Mouse (Mus musculus) thymus, postnatal 25 days (tissue): Measurements from ENCODE around the gene Pof1b.
A peak's percentile ranks its signal among the peaks of the same experiment; 100 is the strongest.

Source experiments
- DNase-seq: peaks from one replicate; pipeline ENCODE4 v3.0.0; 2022

Gene Pof1b

GRCm38 (mm10) chrX:112698508-112698907 is at the start of gene Pof1b:
Gene Pof1b, minus strand, starts transcription at chrX:112698651.
- DNase-seq = no peak

GRCm38 (mm10) chrX:112716587-112716986 is 18.1 kb upstream of the Pof1b start:
- DNase-seq = no peak

DNA sequence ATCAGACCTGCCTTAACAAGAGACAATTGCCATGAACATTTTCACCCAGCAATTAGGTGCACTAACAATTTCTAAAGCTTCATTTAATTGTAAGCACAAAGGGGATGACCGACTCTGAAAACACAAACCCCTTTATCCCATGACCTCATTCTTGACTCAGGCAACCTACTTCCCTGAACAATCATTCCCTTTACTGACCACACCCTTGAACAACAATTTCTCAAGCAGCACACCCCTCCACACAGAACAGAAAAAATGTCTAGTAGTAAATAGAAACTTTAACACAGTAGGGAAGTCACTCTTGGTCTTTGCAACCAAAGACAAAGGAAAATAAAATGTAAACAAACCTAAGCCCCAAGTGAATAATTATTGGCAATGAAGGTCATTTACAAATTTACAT is 4.1 kb downstream of the Pof1b start:
- DNase-seq = no peak

DNA sequence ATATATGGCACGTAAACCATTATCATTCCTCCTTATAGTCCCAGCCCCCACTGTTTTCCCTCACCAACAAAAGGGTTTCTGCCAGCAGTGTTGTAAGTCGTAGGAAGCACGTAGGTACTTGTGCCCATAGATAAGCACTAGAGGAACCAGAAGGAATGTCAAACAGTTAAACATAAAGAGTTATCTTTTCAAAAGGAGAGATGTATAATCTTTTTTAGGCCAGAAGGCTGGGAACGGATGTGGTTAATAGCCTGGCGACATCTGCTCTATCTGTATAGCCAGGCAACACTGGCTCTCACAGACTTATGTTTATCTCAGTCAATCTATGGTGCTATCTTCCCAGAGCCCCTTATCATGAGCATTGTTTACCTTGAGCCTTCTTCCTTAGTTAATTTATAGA is 17.8 kb downstream of the Pof1b start:
- DNase-seq = no peak

- no peak for DNase-seq
Observed at GRCm38 (mm10) chrX:112675525-112675924, 22.9 kb downstream of the Pof1b start.

GRCm38 (mm10) chrX:112601306-112602120 is 96.9 kb downstream of the Pof1b start:
- DNase-seq = peak; percentile 1

- peak; percentile 39 for DNase-seq
Observed at GRCm38 (mm10) chrX:112600511-112601305, 97.7 kb downstream of the Pof1b start, which contains the start of gene Zfp711. Gene Zfp711, plus strand, starts transcription at chrX:112600526.
